Comparison of ENCODE assay signal across 34 mouse cellular contexts in genomic region chr9:40235220-40235619, GRCm38 (mm10). TPM values are rescaled to one million over a fixed set of nuclear protein-coding genes. Genes with fewer than 3 reads are reported as not detected.
"Had no signal": no experiment of that assay in that cellular context is flagged by ENCODE, and none has a peak within 500 bp of the region (broad histone marks: within the 10 kb centered on the region; RNA-seq: fewer than 3 reads in every experiment).

No protein-coding gene starts in this region.

- H3K36me3 ChIP-seq: heart, embryonic 13.5 days; heart, embryonic 15.5 days; hindbrain, embryonic 12.5 days; hindbrain, embryonic 15.5 days; limb, embryonic 10.5 days; limb, embryonic 12.5 days; liver, embryonic 13.5 days had no signal

- H3K4me3 ChIP-seq: gastrocnemius, adult 2 months; heart, embryonic 13.5 days; heart, embryonic 15.5 days; hindbrain, embryonic 12.5 days; hindbrain, embryonic 15.5 days; layer of hippocampus, adult 2 months; left cerebral cortex, adult 2 months; limb, embryonic 10.5 days; limb, embryonic 12.5 days; liver, embryonic 13.5 days had no signal

- H3K9me3 ChIP-seq: heart, embryonic 15.5 days; hindbrain, embryonic 15.5 days; limb, embryonic 10.5 days; limb, embryonic 12.5 days; liver, embryonic 13.5 days had no signal

- ATAC-seq: hindbrain, postnatal 0 days had no signal

- H3K9ac ChIP-seq: heart, embryonic 13.5 days; heart, embryonic 15.5 days; hindbrain, embryonic 12.5 days; hindbrain, embryonic 15.5 days; limb, embryonic 12.5 days; liver, embryonic 13.5 days had no signal

- H3K27ac ChIP-seq: gastrocnemius, adult 2 months; heart, embryonic 13.5 days; heart, embryonic 15.5 days; hindbrain, embryonic 12.5 days; hindbrain, embryonic 15.5 days; hindbrain, postnatal 0 days; left cerebral cortex, adult 2 months; limb, embryonic 10.5 days; limb, embryonic 12.5 days; liver, embryonic 13.5 days had no signal

- H3K4me1 ChIP-seq: heart, embryonic 13.5 days; heart, embryonic 15.5 days; hindbrain, embryonic 15.5 days; liver, embryonic 13.5 days had no signal

- H3K27me3 ChIP-seq: hindbrain, embryonic 15.5 days had no signal

- DNase-seq: gastrocnemius, adult 2 months; gastrocnemius, postnatal 10 days; gastrocnemius, postnatal 25 days; heart, adult 18-20 months; heart, postnatal 14 days; heart, postnatal 36 days; kidney, adult 18-20 months; kidney, adult 8-10 months; kidney, postnatal 10 days; kidney, postnatal 25 days; kidney, postnatal 4 days; liver; liver, embryonic 13.5 days had no signal

- H3K4me2 ChIP-seq: heart, embryonic 11.5 days; heart, embryonic 13.5 days; heart, embryonic 15.5 days; hindbrain, embryonic 12.5 days; hindbrain, embryonic 15.5 days; limb, embryonic 12.5 days; liver, embryonic 11.5 days; liver, embryonic 13.5 days had no signal

RNA-seq across cellular contexts. Expression of gene Olfr986, which starts 54.5 kb away (rescaled TPM):
- total RNA-seq: gastrocnemius, adult 2 months; gastrocnemius, postnatal 10 days; gastrocnemius, postnatal 25 days; heart, adult 18-20 months; heart, postnatal 14 days; heart, postnatal 36 days; hematopoietic stem cell, adult 5-6 weeks; hindbrain, postnatal 0 days; layer of hippocampus, adult 2 months; layer of hippocampus, postnatal 10 days; left cerebral cortex, postnatal 36 days had no signal
- polyA plus RNA-seq: frontal cortex, adult 2 months; gonadal fat pad, adult 2 months; heart, embryonic 15.5 days; heart, postnatal 0 days; hindbrain, embryonic 12.5 days; hindbrain, embryonic 15.5 days; hindbrain, postnatal 0 days; intestine, embryonic 14.5 days; kidney, embryonic 14.5 days; kidney, embryonic 16.5 days; limb, embryonic 10.5 days; limb, embryonic 12.5 days; limb, embryonic 14.5 days; liver, embryonic 11.5 days; liver, embryonic 13.5 days had no signal
